Mouse (Mus musculus): ENCODE measurements around the gene Gle1.
"Not testable (repeated sequence)": the region's sequence is repeated elsewhere in the genome, so short reads cannot be mapped to it uniquely, and the experiment has no call there.

Gene Gle1

GRCm38 (mm10) chr2:29934906-29935599 is at the start of gene Gle1:
Gle1 (plus strand) TSS chr2:29935426.
- peak; percentile 93 for DNase-seq

- not testable (repeated sequence) for DNase-seq
These were observed 48.5 kb upstream of the Gle1 start for GRCm38 (mm10) chr2:29886659-29887292.

DNA sequence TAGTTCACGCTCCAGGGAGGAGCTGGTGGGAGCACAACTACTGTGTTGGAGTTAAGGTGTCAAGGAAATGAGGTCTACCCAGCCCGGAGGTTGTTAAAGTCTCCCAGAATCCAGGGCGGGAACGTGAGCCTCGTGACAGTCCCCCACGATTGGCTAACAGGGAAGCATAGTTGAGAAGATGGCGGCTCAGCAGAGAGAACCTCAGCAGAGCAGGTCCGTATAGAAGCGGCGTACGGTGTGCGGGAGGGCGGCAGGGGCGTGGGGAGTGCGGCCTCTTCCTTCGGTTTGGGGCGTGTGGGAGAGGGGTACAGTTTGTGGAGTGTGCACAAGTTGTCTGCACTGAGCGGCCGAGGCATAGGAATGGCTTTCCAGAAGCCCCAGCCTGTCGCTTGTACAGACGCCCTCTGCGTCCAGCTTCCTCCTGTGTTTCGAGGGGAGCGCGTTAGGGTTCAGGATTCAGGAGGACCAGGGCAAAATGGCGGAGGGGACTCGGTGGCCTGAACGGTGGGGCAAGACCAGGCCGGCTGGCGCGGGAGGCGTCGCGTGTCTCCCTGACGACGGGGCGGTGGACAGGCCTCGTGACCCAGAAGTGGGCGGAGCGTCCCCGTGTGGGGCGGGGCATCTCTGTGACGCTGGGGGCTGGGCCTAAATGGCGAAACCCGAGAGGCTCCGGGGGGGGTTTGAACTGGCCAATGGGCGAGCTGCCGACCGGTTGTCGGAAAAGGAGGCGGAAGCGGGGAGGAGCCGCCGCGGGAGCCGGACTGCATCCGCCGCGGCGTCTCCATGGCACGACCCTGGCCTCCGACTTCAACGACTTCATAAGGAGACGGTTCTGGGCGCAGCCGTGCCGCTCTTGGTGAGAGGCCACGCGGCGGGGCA is 45.9 kb upstream of the Gle1 start, which contains the start of gene Odf2:
Gene Odf2, plus strand, starts transcription at position 156 of the 879 bp plus-strand sequence.
- peak; percentile 100 for DNase-seq

GRCm38 (mm10) chr2:29889991-29890833 is 45.0 kb upstream of the Gle1 start:
- peak; percentile 88 for DNase-seq

GRCm38 (mm10) chr2:29891773-29892172 is 43.5 kb upstream of the Gle1 start:
- DNase-seq = peak; percentile 62

GRCm38 (mm10) chr2:29896071-29896470 is 39.2 kb upstream of the Gle1 start:
- no peak for DNase-seq

- DNase-seq = no peak
These were observed 37.9 kb upstream of the Gle1 start for GRCm38 (mm10) chr2:29897366-29897765.

GRCm38 (mm10) chr2:29898081-29898480 is 37.1 kb upstream of the Gle1 start:
- DNase-seq = no peak

GRCm38 (mm10) chr2:29902194-29902593 is 33.0 kb upstream of the Gle1 start:
- no peak for DNase-seq

DNA sequence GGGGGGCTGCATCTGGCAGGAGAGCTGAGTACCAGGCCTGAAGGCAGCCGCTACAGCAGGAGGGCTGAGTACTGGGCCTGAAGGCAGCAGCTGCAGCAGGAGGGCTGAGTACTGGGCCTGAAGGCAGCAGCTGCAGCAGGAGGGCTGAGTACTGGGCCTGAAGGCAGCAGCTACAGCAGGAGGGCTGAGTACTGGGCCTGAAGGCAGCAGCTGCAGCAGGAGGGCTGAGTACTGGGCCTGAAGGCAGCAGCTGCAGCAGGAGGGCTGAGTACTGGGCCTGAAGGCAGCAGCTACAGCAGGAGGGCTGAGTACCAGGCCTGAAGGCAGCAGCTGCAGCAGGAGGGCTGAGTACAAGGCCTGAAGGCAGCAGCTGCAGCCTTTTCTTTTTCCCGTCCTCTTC is 27.1 kb upstream of the Gle1 start:
- not testable (repeated sequence) for DNase-seq

- no peak for DNase-seq
These were observed 25.2 kb upstream of the Gle1 start for GRCm38 (mm10) chr2:29910042-29910441.

DNA sequence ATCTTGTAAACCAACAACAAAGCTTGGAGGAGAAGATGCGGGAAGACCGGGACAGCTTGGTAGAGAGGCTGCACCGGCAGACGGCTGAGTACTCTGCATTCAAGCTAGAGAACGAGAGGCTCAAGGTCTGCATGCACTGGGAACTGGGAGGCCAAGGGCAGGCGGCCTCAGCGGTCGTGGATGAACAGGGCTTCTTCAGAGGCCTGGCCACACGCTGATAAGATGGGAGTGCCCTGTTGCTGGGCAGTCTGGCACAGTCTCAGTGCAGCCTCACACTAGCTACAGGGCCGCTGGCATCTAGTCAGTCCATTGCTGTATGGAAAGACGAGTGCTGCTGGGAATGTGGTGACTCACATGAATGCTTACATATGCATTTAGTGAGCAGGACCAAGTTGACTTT is 17.6 kb upstream of the Gle1 start:
- DNase-seq = no peak

GRCm38 (mm10) chr2:29922011-29922410 is 13.2 kb upstream of the Gle1 start:
- peak; percentile 39 for DNase-seq

DNA sequence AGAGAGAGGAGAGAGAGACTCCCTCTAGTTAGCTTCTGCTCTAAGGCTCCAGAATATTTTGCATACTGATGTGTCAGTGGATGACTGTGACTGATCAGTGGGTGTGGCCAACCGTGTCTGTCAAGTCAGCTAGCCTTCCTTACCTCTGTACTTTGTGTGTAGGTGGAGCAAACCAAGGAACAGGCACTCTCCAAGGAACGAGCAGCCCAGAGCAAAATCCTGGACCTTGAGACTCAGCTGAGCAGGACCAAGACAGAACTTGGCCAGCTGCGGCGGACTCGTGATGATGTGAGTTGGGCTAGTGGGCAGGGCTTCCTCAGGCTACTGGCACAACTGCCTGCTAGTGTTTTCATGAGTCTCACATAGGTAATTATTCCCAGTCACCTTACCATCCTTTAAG is 8.7 kb upstream of the Gle1 start:
- no peak for DNase-seq

- peak; percentile 96 for DNase-seq
These were observed 4.7 kb upstream of the Gle1 start for GRCm38 (mm10) chr2:29930506-29930905.

- no peak for DNase-seq
These were observed 4.0 kb upstream of the Gle1 start for GRCm38 (mm10) chr2:29931194-29931593.

- no peak for DNase-seq
These were observed 4.8 kb downstream of the Gle1 start for GRCm38 (mm10) chr2:29940073-29940472.

DNA sequence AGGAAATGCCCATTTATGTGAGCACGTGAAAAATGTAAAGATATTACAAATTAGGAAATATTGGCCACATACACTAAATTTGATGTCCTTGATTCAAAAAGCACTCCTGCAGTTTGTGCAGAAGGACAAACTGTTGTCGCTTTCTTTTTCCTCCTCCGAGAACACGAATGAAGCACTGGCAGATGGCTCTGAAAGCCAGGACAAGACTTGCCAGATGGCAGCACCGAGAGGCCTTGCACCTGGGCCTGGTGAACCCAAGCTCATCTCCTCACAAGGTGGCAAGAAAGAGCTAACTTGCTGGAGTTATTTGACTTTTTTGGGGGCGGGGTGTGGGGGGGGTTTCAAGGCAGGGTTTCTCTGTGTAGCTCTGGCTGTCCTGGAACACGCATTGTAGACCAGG is 5.6 kb downstream of the Gle1 start:
- no peak for DNase-seq

DNA sequence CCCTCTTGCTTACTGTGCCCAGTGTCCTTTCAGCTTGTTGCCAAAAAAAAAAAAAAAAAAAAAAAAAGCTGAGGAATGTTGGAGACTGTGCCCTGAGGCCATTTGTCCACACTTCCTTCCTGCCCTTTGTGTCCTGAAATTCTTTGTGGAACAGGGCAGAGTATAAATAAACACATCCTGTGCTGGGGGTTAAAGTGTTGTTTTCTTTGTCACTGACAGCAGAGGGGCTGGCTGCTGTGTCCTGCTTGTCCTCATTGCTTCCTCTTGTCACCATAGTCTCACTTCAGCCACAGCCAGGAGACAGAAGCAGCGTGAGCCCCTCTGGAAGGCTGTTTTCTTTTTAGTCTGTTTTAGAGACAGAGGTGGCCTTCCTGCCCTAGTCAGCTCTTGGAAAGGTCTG is 9.5 kb downstream of the Gle1 start:
- DNase-seq = no peak

- DNase-seq = no peak
These were observed 13.7 kb downstream of the Gle1 start for GRCm38 (mm10) chr2:29948896-29949295.

- no peak for DNase-seq
These were observed 26.0 kb downstream of the Gle1 start for GRCm38 (mm10) chr2:29961246-29961645.

Measured in cerebellum, adult 8-10 months (tissue).